Mouse (Mus musculus) intestine, embryonic 16.5 days (tissue): ENCODE measurements around the gene Pitpnm2. TPM values are rescaled to one million over a fixed set of nuclear protein-coding genes. Genes with fewer than 3 reads are reported as not detected.

Experiments used
- polyA plus RNA-seq: library from polyadenylated mRNA; unstranded; fragments of >200 nt; fragmentation: Nextera tagmentation; extraction: Ambion mirVana; gene quantifications from 2 replicates; pipeline ENCODE4 v1.2.1, GENCODE M21; 2015

Pitpnm2 gene
- polyA plus RNA-seq, 1 experiment from 2014 or later = 1.8 TPM

Other genes with a start within 250 kb of the Pitpnm2 start
- gene Vps37b, start 217.5 kb downstream of the Pitpnm2 start, polyA plus RNA-seq = 25.7 and 27.1 TPM in 2 replicates
- 2.5 and 3.2 TPM in 2 replicates for gene Abcb9, start 154.0 kb downstream of the Pitpnm2 start, polyA plus RNA-seq
- 30.5 and 33.6 TPM in 2 replicates for gene Ogfod2, start 137.5 kb downstream of the Pitpnm2 start, polyA plus RNA-seq
- 78.1 and 84.8 TPM in 2 replicates for gene Arl6ip4, start 133.7 kb downstream of the Pitpnm2 start, polyA plus RNA-seq
- 5.6 and 6.6 TPM in 2 replicates for gene Mphosph9, start 78.2 kb upstream of the Pitpnm2 start, polyA plus RNA-seq
- gene 2810006K23Rik, start 78.3 kb upstream of the Pitpnm2 start, polyA plus RNA-seq = 13.6 and 14.9 TPM in 2 replicates
- 17.8 and 21.1 TPM in 2 replicates for gene Cdk2ap1, start 113.3 kb upstream of the Pitpnm2 start, polyA plus RNA-seq
- gene Sbno1, start 176.2 kb upstream of the Pitpnm2 start, polyA plus RNA-seq = 78.6 and 83.7 TPM in 2 replicates
- gene Kmt5a, start 190.2 kb upstream of the Pitpnm2 start, polyA plus RNA-seq = 50.6 and 54.3 TPM in 2 replicates
- 55.1 and 55.4 TPM in 2 replicates for gene Rilpl2, start 228.6 kb upstream of the Pitpnm2 start, polyA plus RNA-seq
- 20.1 and 20.9 TPM in 2 replicates for gene Snrnp35, start 233.4 kb upstream of the Pitpnm2 start, polyA plus RNA-seq